Mouse (Mus musculus) testis, adult 2 months (tissue): ENCODE data around the gene Cptp.

Experiments
- CTCF ChIP-seq: fragments of 200-500 bp; IDR thresholded peaks from 2 replicates; pipeline ENCODE4 v1.5.1; 2012; ENCODE audit warnings: low read depth, mild to moderate bottlenecking, inconsistent platforms, low read length, moderate library complexity; ENCODE audit not compliant: control insufficient read depth, insufficient read depth, insufficient replicate concordance
- POLR2A ChIP-seq: fragments of 200-500 bp; IDR thresholded peaks from 2 replicates; pipeline ENCODE4 v1.6.1; 2012; ENCODE audit warnings: low read depth, mild to moderate bottlenecking, inconsistent platforms, low read length, moderate library complexity; ENCODE audit not compliant: control insufficient read depth

GRCm38 (mm10) chr4:155849391-155849790, 19.8 kb downstream of the Cptp start:
- TF ChIP-seq CTCF = no peak
- no peak for TF ChIP-seq POLR2A
